Mouse (Mus musculus): Measurements from ENCODE around the gene Kpna2. TPM values are rescaled to one million over a fixed set of nuclear protein-coding genes. Genes with fewer than 3 reads are reported as not detected.
A peak's percentile ranks its signal among the peaks of the same experiment; 100 is the strongest.
"Not testable (repeated sequence)": the region's sequence is repeated elsewhere in the genome, so short reads cannot be mapped to it uniquely, and the experiment has no call there.

Kpna2 gene
- polyA plus RNA-seq, 1 experiment from 2014 or later: 259 TPM

DNA sequence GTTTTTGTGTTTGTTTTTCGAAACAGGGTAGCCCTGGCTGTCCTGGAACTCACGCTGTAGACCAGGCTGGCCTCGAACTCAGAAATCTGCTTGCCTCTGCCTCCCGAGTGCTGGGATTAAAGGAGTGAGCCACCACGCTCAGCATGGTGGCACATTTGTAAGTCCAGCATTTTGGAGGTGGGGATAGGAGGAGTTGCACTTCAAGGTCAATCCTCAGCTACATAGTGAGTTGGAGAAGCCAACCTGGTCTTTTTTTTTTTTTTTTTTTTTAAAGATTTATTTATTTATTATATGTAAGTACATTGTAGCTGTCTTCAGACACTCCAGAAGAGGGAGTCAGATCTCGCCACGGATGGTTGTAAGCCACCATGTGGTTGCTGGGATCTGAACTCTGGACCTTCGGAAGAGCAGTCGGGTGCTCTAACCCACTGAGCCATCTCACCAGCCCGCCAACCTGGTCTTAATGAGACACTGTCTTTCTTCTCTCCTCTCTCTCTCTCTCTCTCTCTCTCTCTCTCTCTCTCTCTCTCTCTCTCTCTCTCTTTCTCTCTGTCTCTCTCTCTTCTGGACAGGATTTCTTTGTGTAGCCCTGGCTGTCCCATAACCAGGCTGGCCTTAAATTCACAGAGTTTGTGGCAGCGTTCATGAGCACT, 16.3 kb upstream of the Kpna2 start:
- not testable (repeated sequence) for H3K4me1 ChIP-seq; H3K9ac ChIP-seq; H3K27ac ChIP-seq; H3K36me3 ChIP-seq; H3K4me3 ChIP-seq (replicated peaks); H3K4me2 ChIP-seq; ATAC-seq (ENCODE audit: insufficient read depth, low FRiP score, low read depth); H3K9me3 ChIP-seq; H3K27me3 ChIP-seq (replicated peaks)
- 69% methylated on average over 11 of the region's 11 CpGs for WGBS

DNA sequence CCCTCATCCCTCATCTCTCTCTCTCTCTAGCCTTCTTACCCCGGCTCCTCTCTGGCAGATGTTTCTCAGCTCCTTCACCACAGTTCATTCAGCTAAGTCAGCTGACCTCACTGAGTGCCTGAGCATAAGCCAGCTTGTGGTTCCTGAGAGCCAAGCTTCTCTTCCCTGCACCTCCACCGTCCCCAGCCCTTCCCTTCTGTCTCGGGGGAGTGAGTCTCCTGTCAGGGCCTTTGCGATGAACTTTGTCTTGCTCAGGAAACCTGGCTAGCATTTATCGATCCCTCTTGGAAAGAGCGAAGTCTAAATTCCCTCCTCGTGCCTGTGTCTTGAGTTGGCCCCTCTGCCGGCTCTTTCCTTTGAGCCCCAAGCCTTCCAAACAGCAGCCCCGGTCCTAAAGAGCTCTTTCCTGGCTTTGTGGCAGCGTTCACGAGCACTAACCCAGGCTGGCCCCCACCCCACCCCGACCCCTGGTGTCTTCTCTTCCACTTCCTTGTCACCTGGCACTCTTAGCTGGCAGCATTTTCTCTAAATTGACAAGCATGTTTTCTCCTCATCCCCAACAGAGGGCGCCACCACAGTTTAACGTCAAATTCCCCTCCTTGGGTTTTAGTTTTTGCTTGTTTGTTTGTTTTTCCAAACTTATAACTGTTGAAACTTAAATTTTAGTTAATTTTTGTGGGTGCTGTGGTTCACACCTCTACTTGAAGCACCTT, 15.4 kb upstream of the Kpna2 start:
- H3K9ac ChIP-seq: no peak overlapping the region
- ATAC-seq (ENCODE audit: insufficient read depth, low FRiP score, low read depth): no peak

DNA sequence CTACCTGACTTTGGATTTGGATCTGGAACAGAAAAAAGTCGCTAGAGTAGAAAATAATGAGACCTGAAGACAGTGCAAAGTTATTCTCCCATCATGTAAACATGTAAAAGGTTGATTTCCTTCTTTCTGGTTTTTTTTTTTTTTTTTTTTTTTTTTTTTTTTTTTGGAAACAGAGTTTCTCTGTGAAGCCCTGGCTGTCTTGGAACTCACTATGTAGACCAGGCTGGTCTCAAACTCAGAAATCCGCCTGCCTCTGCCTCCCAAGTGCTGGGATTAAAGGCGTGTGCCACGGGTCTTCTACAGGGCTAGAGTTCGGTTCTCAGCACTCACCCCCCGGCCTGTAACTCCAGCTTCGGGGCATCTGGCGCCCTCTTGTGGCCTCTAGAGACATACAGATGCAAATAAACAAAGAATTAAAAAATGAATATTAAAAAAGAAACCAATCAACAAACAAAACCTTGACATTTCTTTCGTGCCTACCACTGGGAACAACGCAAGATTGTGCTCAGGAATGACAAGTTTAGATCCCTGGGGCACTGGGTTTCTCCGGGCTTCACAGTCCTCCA, 14.8 kb upstream of the Kpna2 start:
- Histone ChIP-seq H3K4me1 (peaks cover 8% of the 10 kb centered on the region; the same call in 1 of the 2 replicates), H3K27ac (no peak overlapping the region), H3K4me2 (no peak overlapping the region), H3K27me3 (replicated peaks) (no peaks in the 10 kb centered on the region), H3K4me3 (replicated peaks) (no peak overlapping the region), H3K9ac (no peak overlapping the region), H3K36me3 (no peaks in the 10 kb centered on the region), H3K9me3 (no peaks in the 10 kb centered on the region)
- no peak for ATAC-seq (ENCODE audit: insufficient read depth, low FRiP score, low read depth)
- WGBS: 73% methylated on average over 11 of the region's 11 CpGs

More for the DNA sequence above, 15.4 kb upstream of the Kpna2 start:
- Histone ChIP-seq H3K27ac (no peak overlapping the region), H3K27me3 (replicated peaks) (no peaks in the 10 kb centered on the region), H3K36me3 (no peaks in the 10 kb centered on the region), H3K4me1 (peaks cover 8% of the 10 kb centered on the region; the same call in 1 of the 2 replicates), H3K9me3 (no peaks in the 10 kb centered on the region), H3K4me3 (replicated peaks) (no peak overlapping the region), H3K4me2 (0 out of 2 replicates have a peak overlapping the region, but pooled peaks have one; percentile 16)
- WGBS: 33% methylated on average over 14 of the region's 14 CpGs

DNA sequence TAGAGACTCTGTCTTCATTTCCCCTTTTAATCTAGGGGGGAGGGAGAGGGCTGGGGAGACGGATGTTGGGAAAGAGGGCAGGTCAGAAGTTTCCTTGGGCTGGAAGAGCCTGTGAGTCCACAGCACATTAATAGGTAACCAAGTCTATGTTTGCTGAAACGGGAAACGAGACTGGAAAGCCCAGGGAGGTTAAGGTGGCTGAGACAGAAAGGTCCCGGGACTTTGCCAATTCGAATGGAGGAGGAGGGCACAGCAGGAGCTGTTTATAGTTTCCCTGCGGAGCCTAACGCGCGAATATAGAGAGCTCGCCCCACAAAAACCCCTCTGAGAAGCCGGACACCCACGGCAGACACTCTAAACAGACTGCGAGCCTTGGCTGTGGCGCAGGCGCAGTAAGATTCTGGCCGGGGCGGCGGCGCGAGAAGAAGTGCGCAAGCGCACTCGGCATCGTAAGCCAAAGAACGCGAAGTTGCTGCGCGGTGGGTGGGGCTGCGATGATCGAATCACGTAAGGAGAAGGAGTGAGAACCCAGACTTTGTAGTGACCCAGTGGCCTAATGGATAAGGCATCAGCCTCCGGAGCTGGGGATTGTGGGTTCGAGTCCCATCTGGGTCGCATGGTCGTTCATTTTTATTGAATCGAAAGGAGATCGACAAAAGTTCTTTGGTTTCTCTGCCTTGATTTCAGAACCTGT, 13.1 kb upstream of the Kpna2 start:
- under 1% methylated on average over 37 of the region's 37 CpGs for WGBS
- no peaks in the 10 kb centered on the region for H3K36me3 ChIP-seq

DNA sequence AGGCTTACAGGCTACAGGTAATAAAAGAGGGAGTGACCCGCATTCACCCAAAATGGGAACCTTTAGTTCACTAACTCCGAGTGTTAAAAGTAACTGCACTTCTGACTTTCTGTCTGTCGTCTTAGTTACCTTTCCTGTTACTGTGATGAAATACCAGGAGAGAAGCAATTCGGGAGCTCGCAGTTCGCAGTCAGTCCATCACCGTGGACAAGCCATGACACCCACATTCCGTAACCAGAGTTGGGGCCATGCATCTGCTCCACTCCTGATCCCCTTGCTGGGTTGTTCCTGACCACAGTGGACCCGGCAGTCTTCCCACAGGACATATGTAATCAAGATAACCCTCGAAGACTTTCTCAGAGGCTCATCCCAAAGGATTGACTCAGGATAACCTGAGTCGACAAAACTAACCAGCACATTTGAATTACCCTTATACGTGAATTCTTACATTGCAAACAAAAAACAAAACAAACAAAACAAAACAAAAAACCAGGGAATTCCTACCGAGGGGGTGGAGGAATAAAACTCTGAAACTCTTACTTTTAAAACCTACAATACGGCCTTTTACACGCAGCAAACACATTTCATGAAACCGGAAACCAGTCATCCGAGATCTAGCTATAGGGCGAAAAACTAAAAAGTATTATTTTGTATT, 12.5 kb upstream of the Kpna2 start:
- Histone ChIP-seq H3K36me3 (no peaks in the 10 kb centered on the region), H3K27me3 (replicated peaks) (no peaks in the 10 kb centered on the region), H3K4me1 (peaks cover 8% of the 10 kb centered on the region; the same call in 1 of the 2 replicates), H3K27ac (peak overlapping the region; percentile 98), H3K4me3 (replicated peaks) (peak overlapping the region; percentile 52), H3K4me2 (peak overlapping the region; percentile 47), H3K9me3 (no peaks in the 10 kb centered on the region), H3K9ac (peak overlapping the region; percentile 43; the same call in 1 of the 2 replicates)
- no peak for ATAC-seq (ENCODE audit: insufficient read depth, low FRiP score, low read depth)
- 25% methylated on average over 18 of the region's 18 CpGs for WGBS

More for the DNA sequence above, 13.1 kb upstream of the Kpna2 start:
- Histone ChIP-seq H3K4me3 (replicated peaks) (peak overlapping the region; percentile 52), H3K9ac (peak overlapping the region; percentile 43; the same call in 1 of the 2 replicates), H3K9me3 (no peaks in the 10 kb centered on the region), H3K27me3 (replicated peaks) (no peaks in the 10 kb centered on the region), H3K27ac (peak overlapping the region; percentile 98), H3K4me1 (peaks cover 8% of the 10 kb centered on the region; the same call in 1 of the 2 replicates), H3K4me2 (peak overlapping the region; percentile 47)
- peak; percentile 89 for ATAC-seq (ENCODE audit: insufficient read depth, low FRiP score, low read depth)

DNA sequence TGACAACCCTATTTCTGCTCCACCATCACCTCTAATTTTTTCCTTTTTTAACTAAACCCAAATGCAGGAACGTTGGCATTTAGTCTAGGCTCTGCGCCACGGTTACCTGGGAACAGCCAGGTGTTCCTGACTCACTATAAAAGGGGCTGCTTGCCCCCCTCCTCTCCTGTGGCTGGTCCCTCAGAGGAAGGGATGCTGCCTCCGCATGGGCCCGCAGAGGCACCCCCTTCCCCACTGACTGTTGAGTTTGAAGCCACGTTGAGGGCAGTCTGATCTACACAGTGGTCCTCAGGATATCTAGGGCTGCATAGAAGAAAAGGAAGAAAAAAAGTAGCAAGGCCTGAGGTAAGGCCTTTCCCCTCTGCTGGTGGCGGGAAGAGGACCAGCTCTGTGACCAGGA, 11.8 kb upstream of the Kpna2 start:
- Histone ChIP-seq H3K4me1 (peaks cover 8% of the 10 kb centered on the region; the same call in 1 of the 2 replicates), H3K9ac (no peak overlapping the region), H3K27ac (no peak overlapping the region), H3K27me3 (replicated peaks) (no peaks in the 10 kb centered on the region), H3K4me3 (replicated peaks) (no peak overlapping the region), H3K9me3 (no peaks in the 10 kb centered on the region), H3K4me2 (no peak overlapping the region), H3K36me3 (no peaks in the 10 kb centered on the region)
- 75% methylated on average over 7 of the region's 7 CpGs for WGBS
- no peak for ATAC-seq (ENCODE audit: insufficient read depth, low FRiP score, low read depth)

DNA sequence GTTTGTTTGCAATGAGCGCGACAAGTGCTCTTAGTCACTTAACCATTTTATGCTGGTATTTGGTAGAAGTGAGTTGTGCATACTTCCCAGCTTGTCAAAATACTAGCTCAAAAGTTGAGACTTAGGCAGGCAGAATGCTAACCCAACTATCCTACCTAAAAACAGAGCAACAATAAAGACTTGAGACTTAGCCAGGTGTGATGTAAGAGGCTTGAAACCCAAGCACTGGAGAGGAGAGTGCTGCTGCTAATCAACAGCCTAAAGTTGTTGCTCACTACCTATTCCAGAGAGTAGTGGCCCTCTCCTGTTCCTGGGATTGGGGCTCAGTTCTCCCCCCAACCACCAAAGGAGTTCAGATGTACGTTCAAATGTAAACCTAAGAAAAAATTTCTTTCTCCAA, 11.1 kb upstream of the Kpna2 start:
- Histone ChIP-seq H3K27ac (no peak overlapping the region), H3K4me2 (no peak overlapping the region), H3K9ac (no peak overlapping the region), H3K36me3 (no peaks in the 10 kb centered on the region), H3K4me1 (peaks cover 8% of the 10 kb centered on the region; the same call in 1 of the 2 replicates), H3K4me3 (replicated peaks) (no peak overlapping the region), H3K9me3 (no peaks in the 10 kb centered on the region), H3K27me3 (replicated peaks) (no peaks in the 10 kb centered on the region)
- WGBS: 89% methylated on average over 3 of the region's 3 CpGs
- ATAC-seq (ENCODE audit: insufficient read depth, low FRiP score, low read depth): no peak

DNA sequence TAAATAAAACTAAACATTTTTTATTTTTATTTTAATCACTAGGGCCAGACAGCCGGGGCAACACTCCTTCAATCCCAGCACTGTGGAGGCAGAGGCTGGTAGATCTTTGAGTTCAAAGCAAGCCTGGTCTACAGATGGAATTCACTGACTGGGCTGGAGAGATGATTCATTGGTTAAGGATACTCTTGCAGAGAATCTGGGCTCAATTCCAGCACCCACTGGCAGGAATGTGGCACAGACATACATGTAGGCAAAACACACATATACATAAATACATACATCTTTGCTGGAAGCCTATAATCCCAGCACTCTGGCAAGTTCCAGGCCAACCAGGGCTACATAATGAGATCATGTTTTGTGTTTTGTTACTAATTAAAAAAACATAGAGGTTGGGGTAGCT, 6.2 kb upstream of the Kpna2 start:
- Histone ChIP-seq H3K27me3 (replicated peaks) (no peaks in the 10 kb centered on the region), H3K36me3 (no peaks in the 10 kb centered on the region), H3K9ac (no peak overlapping the region), H3K4me2 (no peak overlapping the region), H3K27ac (no peak overlapping the region), H3K9me3 (no peaks in the 10 kb centered on the region), H3K4me1 (no peaks in the 10 kb centered on the region), H3K4me3 (replicated peaks) (no peak overlapping the region)
- ATAC-seq (ENCODE audit: insufficient read depth, low FRiP score, low read depth): no peak
- WGBS: 78% methylated on average over 1 of the region's 1 CpGs

DNA sequence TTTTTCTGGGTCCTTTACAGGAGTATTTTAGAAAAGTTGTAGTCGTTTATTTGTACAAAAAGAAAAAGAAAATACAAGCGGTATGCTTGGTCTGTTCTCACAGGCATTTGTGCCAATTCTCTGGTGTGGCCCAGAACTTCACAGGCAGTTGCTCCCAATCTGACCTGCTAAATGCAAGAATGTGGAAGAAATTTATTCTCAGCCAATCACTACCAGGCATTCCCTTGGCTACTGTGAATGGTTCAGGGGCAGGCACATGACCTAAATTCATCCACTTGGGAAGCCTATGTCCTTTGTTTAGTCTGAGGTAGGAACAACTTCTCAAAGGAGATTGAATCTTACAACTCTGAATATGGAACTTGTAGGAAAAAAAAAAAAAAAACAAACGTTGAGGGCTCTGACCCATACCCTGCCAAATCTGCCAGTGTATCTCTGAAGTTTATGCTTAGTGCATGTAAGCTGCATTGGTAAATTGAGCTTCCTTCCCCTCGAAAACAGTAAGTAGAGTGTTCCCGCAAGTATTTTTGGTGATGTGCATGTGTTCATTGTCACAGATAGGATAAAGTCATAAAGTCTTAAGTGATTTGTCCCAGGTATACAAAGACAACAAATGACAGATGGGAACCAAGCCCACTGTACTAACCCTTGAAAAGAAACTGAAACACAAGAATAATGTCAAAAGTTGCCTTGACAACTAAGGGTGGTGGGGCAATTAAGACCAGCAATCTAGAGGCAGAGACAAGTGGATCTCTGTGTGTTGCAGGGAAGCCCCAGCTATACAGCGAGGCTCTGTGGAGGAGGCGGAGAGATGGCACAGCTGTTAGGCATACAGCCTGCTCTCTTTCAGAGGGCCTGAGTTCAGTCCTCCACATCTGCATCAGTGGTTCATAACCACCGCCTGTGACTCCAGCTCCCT, 2.7 kb upstream of the Kpna2 start:
- ATAC-seq (ENCODE audit: insufficient read depth, low FRiP score, low read depth): no peak
- Histone ChIP-seq H3K27me3 (replicated peaks) (no peaks in the 10 kb centered on the region), H3K4me3 (replicated peaks) (no peak overlapping the region), H3K4me1 (0 out of 2 replicates have a peak, but pooled peaks cover 4% of the 10 kb centered on the region), H3K9me3 (no peaks in the 10 kb centered on the region), H3K9ac (no peak overlapping the region), H3K36me3 (no peaks in the 10 kb centered on the region), H3K27ac (no peak overlapping the region), H3K4me2 (no peak overlapping the region)
- whole genome bisulfite sequencing: 57% methylated on average over 8 of the region's 8 CpGs

DNA sequence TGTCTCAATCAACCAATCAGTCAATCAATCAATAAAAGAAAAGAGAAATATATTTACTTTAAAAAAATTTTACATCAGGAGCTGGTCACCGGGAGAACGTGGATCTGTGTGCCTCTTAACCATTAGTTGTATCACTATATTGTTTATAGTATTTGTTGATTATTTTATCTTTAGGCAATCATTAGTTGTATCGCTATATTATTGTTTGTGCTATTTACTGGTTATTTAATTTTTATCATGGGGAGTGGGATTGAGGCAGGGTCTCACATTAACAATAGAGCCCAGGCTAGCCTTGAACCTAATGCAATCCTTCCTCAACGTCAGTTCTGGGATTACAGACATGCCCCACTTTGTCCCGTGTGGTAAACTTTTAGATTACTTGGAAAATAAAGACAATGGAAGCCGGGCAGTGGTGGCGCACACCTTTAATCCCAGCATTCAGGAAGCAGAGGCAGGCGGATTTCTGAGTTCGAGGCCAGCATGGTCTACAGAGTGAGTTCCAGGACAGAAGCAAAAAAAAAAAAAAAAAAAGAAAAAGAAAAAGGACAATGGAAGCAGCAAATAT, 690 bp upstream of the Kpna2 start:
- Histone ChIP-seq H3K4me3 (replicated peaks) (peak overlapping the region; percentile 32), H3K4me2 (peak overlapping the region; percentile 54), H3K9ac (peak overlapping the region; percentile 13; the same call in 1 of the 2 replicates), H3K27me3 (replicated peaks) (no peaks in the 10 kb centered on the region), H3K4me1 (peaks cover 6% of the 10 kb centered on the region; the same call in 1 of the 2 replicates), H3K36me3 (peaks cover 7% of the 10 kb centered on the region; the same call in 1 of the 2 replicates), H3K9me3 (no peaks in the 10 kb centered on the region), H3K27ac (peak overlapping the region; percentile 86)
- ATAC-seq (ENCODE audit: insufficient read depth, low FRiP score, low read depth): no peak
- 80% methylated on average over 9 of the region's 9 CpGs for WGBS

Data from stomach, embryonic 15.5 days (tissue).